Mouse (Mus musculus) heart, adult 2 months (tissue): ENCODE data around the gene Chrnd. TPM values are rescaled to one million over a fixed set of nuclear protein-coding genes. Genes with fewer than 3 reads are reported as not detected.
A peak's percentile ranks its signal among the peaks of the same experiment; 100 is the strongest.

ENCODE experiments used
- DNase-seq, 2 experiments: peaks; one replicate each; pipeline ENCODE4 v3.0.0; 2021
- H3K27ac ChIP-seq: fragments of 200-600 bp; 2 replicates; pipeline ENCODE4 v1.8.1; 2022
- H3K27me3 ChIP-seq: fragments of 200-500 bp; 2 replicates; pipeline ENCODE4 v1.6.1; 2012; ENCODE audit warnings: mild to moderate bottlenecking, low read length, inconsistent platforms, mixed read lengths; ENCODE audit not compliant: control insufficient read depth, insufficient read depth
- H3K36me3 ChIP-seq: fragments of 200-500 bp; 2 replicates; pipeline ENCODE4 v1.6.1; 2012; ENCODE audit warnings: low read length, inconsistent platforms; ENCODE audit not compliant: control insufficient read depth, insufficient read depth
- H3K4me1 ChIP-seq: fragments of 200-500 bp; 2 replicates; pipeline ENCODE4 v1.6.1; 2011; ENCODE audit warnings: low read length; ENCODE audit not compliant: control insufficient read depth, insufficient read depth
- H3K4me3 ChIP-seq: fragments of 200-600 bp; 2 replicates; pipeline ENCODE4 v1.8.1; 2022
- H3K79me2 ChIP-seq: fragments of 200-500 bp; replicated peaks from 2 replicates; pipeline ENCODE4 v1.6.1; 2012; ENCODE audit warnings: mild to moderate bottlenecking, inconsistent platforms, low read length, moderate library complexity, mixed read lengths; ENCODE audit not compliant: control insufficient read depth, insufficient read depth
- H3K9ac ChIP-seq: fragments of 200-500 bp; 2 replicates; pipeline ENCODE4 v1.6.1; 2012; ENCODE audit warnings: low read depth, mild to moderate bottlenecking, control low read depth, inconsistent platforms, low read length, mixed read lengths
- CTCF ChIP-seq: fragments of 200-600 bp; IDR thresholded peaks from 2 replicates; pipeline ENCODE4 v1.8.1; 2022; ENCODE audit warnings: antibody characterized with exemption, mild to moderate bottlenecking, moderate library complexity
- EP300 ChIP-seq: fragments of 200-500 bp; IDR thresholded peaks from 2 replicates; pipeline ENCODE4 v1.6.1; 2011; ENCODE audit warnings: low read depth, low read length, control low read depth; ENCODE audit not compliant: insufficient read depth
- POLR2A ChIP-seq: fragments of 200-500 bp; IDR thresholded peaks from 2 replicates; pipeline ENCODE4 v1.6.1; 2011; ENCODE audit warnings: mild to moderate bottlenecking, low read depth, low read length, control low read depth; ENCODE audit not compliant: insufficient read depth
- WGBS: fragments of 180-500 bp; shearing (Covaris S2); methylation state at CpG from one replicate; pipeline ENCODE4 v1.1.7; 2018; 5-methylcytosine and 5-hydroxymethylcytosine counted together
- intact Hi-C: fragments of 180-260 bp; cut with DNase I; formaldehyde crosslinking; loops from one replicate; pipeline ENCODE4 v1.15.1; 2025
- polyA plus RNA-seq: library from polyadenylated mRNA; depleted of rRNA; stranded (reverse); fragments of >200 nt; gene quantifications from 2 replicates; pipeline ENCODE4 v1.2.3, GENCODE M21; 2012
- total RNA-seq, 2 experiments: library from RNA; stranded (reverse); gene quantifications; 2 replicates each; pipeline ENCODE4 v1.2.3; 2021

Gene Chrnd
- total and polyA plus RNA-seq, 3 experiments, result not detected

DNA sequence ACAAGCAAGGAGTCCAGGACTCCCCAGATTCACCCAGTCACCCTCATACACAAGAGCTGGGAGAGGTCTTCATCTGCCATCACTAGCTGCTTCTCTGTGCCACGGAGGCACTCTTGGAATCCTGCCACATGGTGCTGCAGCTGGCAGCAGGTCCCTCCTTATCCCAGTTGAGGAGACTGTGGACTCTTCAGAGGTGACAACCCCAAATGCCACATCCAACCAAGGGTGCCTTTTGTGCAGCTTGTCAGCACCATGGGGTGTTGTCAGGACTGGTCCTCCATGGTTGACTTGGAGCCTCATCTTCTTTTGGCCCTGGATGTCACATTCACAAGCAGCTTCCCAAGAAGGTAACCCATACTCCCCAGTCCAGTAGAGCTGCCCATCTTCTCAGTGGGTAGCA lies 11.4 kb downstream of the Chrnd start:
- no peaks in the 10 kb centered on the region for H3K27me3 ChIP-seq
- no peaks in the 10 kb centered on the region for H3K4me1 ChIP-seq
- TF ChIP-seq CTCF (no peak), EP300 (no peak), POLR2A (no peak)
- no peak overlapping the region for H3K4me3 ChIP-seq
- H3K27ac ChIP-seq, result no peak overlapping the region
- 35% methylated on average over 1 of the region's 1 CpGs for WGBS
- intact Hi-C loops, result no loop called here
- H3K79me2 ChIP-seq, result no peaks in the 10 kb centered on the region
- no peak overlapping the region for H3K9ac ChIP-seq
- no peak for DNase-seq
- no peaks in the 10 kb centered on the region for H3K36me3 ChIP-seq

GRCm38 (mm10) chr1:87203779-87204178 lies 13.4 kb downstream of the Chrnd start:
- Histone ChIP-seq H3K9ac (no peak overlapping the region), H3K27me3 (no peaks in the 10 kb centered on the region), H3K4me3 (no peak overlapping the region), H3K79me2 (no peaks in the 10 kb centered on the region), H3K36me3 (no peaks in the 10 kb centered on the region), H3K27ac (no peak overlapping the region), H3K4me1 (no peaks in the 10 kb centered on the region)
- intact Hi-C loops, result no loop called here
- no peak for TF ChIP-seq CTCF
- no peak for TF ChIP-seq POLR2A
- no peak for TF ChIP-seq EP300
- WGBS, result 77% methylated on average over 5 of the region's 5 CpGs
- no peak for DNase-seq

DNA sequence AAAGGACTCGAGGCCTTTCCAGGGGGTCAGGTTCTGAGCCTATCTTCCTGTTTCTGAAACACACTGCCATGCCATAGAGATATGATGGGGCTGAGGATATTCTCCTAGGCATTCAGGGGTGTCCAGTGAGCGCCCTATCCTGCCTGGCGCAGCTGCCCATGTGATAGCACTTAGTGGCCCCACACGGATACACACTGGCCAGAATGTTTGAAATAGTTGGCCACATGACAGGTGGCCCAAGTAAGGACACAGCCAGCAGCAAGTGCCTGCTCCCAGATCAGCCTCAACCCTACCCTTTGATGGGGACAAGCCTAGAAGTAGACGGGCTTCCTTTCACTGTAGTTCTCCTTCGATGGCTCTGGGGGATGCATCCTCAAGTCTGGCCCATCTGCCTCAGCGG lies 14.1 kb downstream of the Chrnd start, which contains the start of gene Chrng:
Gene Chrng, plus strand, starts transcription at position 193 of the 400 bp plus-strand sequence.
- WGBS, result 86% methylated on average over 7 of the region's 7 CpGs
- DNase-seq, result no peak
- intact Hi-C loops, result no loop called here
- Histone ChIP-seq H3K79me2 (no peaks in the 10 kb centered on the region), H3K4me3 (no peak within 1 kb of the TSS), H3K4me1 (no peaks in the 10 kb centered on the region), H3K27ac (no peak within 1 kb of the TSS), H3K9ac (no peak within 1 kb of the TSS), H3K27me3 (no peaks in the 10 kb centered on the region), H3K36me3 (no peaks in the 10 kb centered on the region)
- TF ChIP-seq EP300 (no peak), CTCF (no peak), POLR2A (no peak)

DNA sequence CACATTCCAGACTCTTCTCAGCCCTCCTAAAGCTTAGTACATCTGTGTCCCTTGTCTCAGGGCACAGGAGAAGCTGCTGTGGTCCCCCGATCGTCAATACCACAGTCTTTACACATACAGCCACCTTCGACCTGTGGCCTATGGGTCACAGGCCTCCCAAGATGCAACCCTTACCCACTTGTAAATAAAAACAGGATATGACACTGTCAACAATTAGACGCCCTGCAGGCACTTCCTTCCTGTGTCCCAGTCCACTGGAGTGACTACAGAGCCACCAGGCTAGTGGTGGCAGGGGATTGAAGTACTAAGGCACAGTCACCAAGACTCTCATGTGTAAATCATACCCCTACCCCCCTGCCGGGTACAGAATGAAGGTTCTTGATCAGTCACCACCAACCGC lies 14.6 kb downstream of the Chrnd start:
- intact Hi-C loops, result no loop called here
- WGBS, result 61% methylated on average over 6 of the region's 6 CpGs
- no peaks in the 10 kb centered on the region for H3K27me3 ChIP-seq
- H3K36me3 ChIP-seq, result no peaks in the 10 kb centered on the region
- H3K4me1 ChIP-seq, result no peaks in the 10 kb centered on the region
- no peaks in the 10 kb centered on the region for H3K79me2 ChIP-seq
- H3K4me3 ChIP-seq, result no peak overlapping the region
- H3K9ac ChIP-seq, result no peak overlapping the region
- DNase-seq, result no peak
- no peak overlapping the region for H3K27ac ChIP-seq
- TF ChIP-seq CTCF (no peak), POLR2A (no peak), EP300 (no peak)

DNA sequence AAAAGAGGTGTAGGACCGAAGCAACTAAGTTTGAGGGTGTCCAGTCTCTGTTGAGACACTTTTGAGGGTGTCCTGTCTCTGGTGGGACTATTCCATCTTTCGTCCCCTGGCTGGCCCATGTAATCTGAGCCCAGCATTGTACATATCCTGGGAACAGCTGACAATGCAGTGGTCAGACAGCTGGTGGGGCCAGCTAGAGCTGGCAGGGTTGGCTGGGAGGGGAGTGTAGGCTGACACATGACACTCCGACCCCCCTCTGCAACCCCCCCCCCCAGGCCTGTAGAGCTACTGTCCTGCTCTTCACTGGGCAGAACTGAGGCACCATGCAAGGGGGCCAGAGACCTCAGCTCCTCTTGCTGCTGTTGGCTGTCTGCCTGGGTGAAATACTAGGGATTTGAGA lies 15.1 kb downstream of the Chrnd start:
- 52% methylated on average over 3 of the region's 3 CpGs for WGBS
- intact Hi-C loops, result no loop called here
- TF ChIP-seq EP300 (no peak), POLR2A (no peak), CTCF (no peak)
- no peaks in the 10 kb centered on the region for H3K79me2 ChIP-seq
- H3K4me3 ChIP-seq, result no peak overlapping the region
- no peak overlapping the region for H3K9ac ChIP-seq
- no peak overlapping the region for H3K27ac ChIP-seq
- H3K4me1 ChIP-seq, result no peaks in the 10 kb centered on the region
- H3K27me3 ChIP-seq, result no peaks in the 10 kb centered on the region
- no peaks in the 10 kb centered on the region for H3K36me3 ChIP-seq
- DNase-seq, result no peak

- Histone ChIP-seq H3K27me3 (no peaks in the 10 kb centered on the region), H3K27ac (no peak overlapping the region), H3K4me1 (no peaks in the 10 kb centered on the region), H3K36me3 (no peaks in the 10 kb centered on the region), H3K4me3 (no peak overlapping the region), H3K79me2 (no peaks in the 10 kb centered on the region), H3K9ac (no peak overlapping the region)
- TF ChIP-seq CTCF (peak; percentile 40), EP300 (no peak)
- 30% methylated on average over 17 of the region's 17 CpGs for WGBS
- intact Hi-C loops, result no loop called here
- DNase-seq, result no peak
Measured at GRCm38 (mm10) chr1:87206339-87206738, 15.9 kb downstream of the Chrnd start.
